Mouse (Mus musculus): ENCODE results near the gene Dennd1b.

Dennd1b gene

GRCm38 (mm10) chr1:139192635-139193034 is 229.4 kb downstream of the Dennd1b start:
- DNase-seq (ENCODE audit: low spot score), result no peak

GRCm38 (mm10) chr1:139194011-139194410 is 230.8 kb downstream of the Dennd1b start:
- peak; percentile 57 for DNase-seq (ENCODE audit: low spot score)

- DNase-seq (ENCODE audit: low spot score), result no peak
Observed at GRCm38 (mm10) chr1:139194428-139195028, 231.3 kb downstream of the Dennd1b start.

GRCm38 (mm10) chr1:139203026-139203425 is 239.8 kb downstream of the Dennd1b start:
- no peak for DNase-seq (ENCODE audit: low spot score)

GRCm38 (mm10) chr1:139206259-139206658 is 243.0 kb downstream of the Dennd1b start:
- no peak for DNase-seq (ENCODE audit: low spot score)

- DNase-seq (ENCODE audit: low spot score), result peak; percentile 33
Observed at GRCm38 (mm10) chr1:139209796-139210195, 246.6 kb downstream of the Dennd1b start.

GRCm38 (mm10) chr1:139210505-139210904 is 247.3 kb downstream of the Dennd1b start:
- no peak for DNase-seq (ENCODE audit: low spot score)

GRCm38 (mm10) chr1:139215311-139215710 is 252.1 kb downstream of the Dennd1b start:
- DNase-seq (ENCODE audit: low spot score), result no peak

GRCm38 (mm10) chr1:139223804-139224203 is 260.6 kb downstream of the Dennd1b start:
- no peak for DNase-seq (ENCODE audit: low spot score)

GRCm38 (mm10) chr1:139224309-139224949 is 261.2 kb downstream of the Dennd1b start:
- DNase-seq (ENCODE audit: low spot score), result no peak

Measured in embryo, embryonic 10 days (tissue).